Mouse (Mus musculus) spleen, adult 12 weeks (tissue): Measurements from ENCODE around the gene Abcb4.
"Not testable (repeated sequence)": the region's sequence is repeated elsewhere in the genome, so short reads cannot be mapped to it uniquely, and the experiment has no call there.

Experiments
- DNase-seq: peaks from one replicate; pipeline ENCODE4 v3.0.0; 2022; ENCODE audit warnings: low spot score

The Abcb4 gene

GRCm38 (mm10) chr5:9000006-9000405 is 106.5 kb downstream of the Abcb4 start:
- not testable (repeated sequence) for DNase-seq

DNA sequence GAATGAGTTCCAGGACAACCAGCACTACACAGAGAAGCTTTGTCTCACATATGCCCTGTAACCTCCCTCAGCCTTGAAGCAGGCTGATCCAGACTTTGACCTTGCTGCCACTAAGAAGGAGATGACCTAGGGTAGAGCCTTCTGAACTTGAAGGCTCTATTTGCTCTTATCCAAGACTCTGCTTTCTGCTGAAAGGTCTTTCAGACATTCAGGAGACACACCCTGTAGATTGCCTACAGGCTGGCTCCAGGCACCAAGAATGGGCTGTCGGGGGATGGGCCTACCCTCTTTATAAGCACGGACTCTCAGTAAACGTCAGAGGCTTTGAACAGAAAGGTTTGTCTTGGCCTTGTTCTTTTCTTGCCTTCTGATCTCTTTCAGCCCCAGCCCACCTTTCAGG is 113.1 kb downstream of the Abcb4 start:
- DNase-seq, result not testable (repeated sequence)
